Mouse (Mus musculus) ovary, postnatal 14 days (tissue): Measurements from ENCODE around the gene Arhgef19.
A peak's percentile ranks its signal among the peaks of the same experiment; 100 is the strongest.

ENCODE experiments used
- DNase-seq: peaks from one replicate; pipeline ENCODE4 v3.0.0; 2022; ENCODE audit warnings: low spot score

Gene Arhgef19

DNA sequence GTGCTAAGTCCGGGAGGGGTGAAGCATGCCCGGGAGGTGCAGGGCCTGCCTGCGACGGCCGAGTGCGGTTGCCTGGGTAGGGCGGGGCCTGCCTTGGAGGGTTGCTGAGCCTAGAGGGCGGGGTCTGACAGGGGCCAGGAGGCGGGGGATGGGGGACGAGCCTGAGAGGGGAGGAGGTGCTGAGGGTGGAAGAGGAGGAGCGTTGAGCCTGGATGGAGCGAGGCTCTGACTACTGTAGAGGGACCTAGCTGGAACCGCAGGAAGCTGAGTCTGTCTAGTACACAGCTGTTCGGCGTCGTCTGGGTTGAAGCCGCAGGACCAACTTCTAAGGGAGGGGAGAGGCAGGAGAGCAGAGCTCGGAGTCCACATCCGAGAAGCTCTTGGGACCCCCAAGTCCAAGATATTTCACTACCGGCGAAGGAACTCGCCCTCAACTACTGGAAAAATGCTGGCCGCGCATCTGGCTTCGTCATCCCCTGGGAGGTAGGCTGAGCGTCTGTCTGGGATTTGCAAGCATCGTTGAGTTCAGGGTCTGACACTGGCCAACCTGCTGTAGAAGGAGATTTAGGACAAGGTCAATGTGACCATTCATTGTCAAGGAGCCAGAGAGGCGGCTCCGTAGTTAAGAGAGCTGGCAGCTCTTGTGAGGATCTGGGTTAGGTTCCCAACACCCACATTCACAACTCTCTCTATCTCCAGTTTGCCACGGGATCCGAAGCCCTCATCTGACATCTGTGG lies at the start of gene Arhgef19:
Gene Arhgef19, plus strand, starts transcription at position 112 of the 738 bp plus-strand sequence.
- DNase-seq = peak; percentile 79

GRCm38 (mm10) chr4:141191294-141191693 lies 48.0 kb upstream of the Arhgef19 start:
- DNase-seq = no peak

DNA sequence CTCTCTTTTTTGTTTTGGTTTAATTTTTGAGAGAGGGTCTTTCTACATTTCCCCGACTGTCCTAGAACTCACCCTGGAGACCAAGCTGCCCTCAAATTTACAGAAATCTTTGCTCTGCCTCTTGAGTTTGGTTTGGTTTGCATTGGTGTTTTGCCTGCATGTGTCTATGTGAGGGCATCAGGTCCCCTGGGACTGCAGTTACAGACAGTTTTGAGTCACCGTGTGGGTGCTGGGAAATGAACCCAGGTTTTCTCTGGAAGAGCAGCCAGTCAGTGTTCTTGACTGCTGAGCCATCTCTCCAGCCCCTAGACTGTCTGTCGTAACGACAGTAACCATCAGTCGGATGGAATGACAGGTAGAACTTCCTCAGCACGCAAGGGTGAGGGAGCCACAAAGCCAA lies 44.7 kb upstream of the Arhgef19 start:
- DNase-seq = no peak

DNA sequence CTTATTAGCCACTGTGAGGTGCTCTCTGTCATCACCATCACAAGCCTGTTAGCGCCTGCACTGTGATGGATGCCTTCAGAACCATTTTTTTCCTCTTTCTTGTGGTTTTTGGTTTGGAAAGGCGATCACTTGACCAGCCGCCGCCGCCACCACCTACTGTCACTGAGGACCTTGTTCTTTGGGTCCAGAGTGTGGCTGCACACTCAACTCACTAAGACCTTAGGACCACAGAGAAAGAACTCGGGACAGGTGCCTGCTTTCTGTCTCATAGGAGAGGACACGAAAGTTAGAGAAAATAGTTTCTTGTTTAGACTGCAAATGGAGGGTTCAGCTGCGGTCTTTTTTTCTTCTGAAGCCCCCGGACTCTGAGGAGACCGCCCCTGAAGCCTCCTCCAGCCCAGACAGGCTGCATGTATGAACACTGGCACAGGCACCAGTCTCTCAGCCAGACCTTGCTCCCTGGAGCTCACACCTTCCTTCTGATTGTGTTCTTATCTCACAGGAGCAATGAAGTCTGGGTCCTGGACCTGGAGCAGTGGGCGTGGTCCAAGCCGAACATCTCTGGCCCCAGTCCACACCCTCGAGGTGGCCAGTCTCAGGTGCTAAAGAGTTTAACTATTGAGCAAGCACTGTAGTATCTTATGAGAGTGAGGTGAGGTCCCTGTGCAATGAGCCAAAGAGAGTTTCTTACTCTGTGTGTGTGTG lies 42.2 kb upstream of the Arhgef19 start:
- no peak for DNase-seq

DNA sequence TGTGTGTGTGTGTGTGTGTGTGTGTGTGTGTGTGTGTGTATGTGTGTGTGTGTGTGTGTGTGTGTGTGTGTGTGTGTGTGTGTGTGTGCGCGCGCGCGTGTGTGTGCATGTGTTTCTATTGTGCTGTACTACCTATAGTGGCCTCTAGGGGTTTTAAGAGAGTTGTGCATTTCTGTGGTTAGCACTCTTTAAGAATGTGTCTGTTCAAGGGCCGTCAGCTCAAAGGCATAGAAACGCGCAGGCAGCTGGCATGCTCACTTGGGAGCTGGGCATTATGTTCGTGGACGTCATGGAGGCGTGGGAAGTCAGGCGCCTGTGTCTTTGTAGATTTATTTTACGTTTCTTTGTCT lies 41.6 kb upstream of the Arhgef19 start:
- no peak for DNase-seq

DNA sequence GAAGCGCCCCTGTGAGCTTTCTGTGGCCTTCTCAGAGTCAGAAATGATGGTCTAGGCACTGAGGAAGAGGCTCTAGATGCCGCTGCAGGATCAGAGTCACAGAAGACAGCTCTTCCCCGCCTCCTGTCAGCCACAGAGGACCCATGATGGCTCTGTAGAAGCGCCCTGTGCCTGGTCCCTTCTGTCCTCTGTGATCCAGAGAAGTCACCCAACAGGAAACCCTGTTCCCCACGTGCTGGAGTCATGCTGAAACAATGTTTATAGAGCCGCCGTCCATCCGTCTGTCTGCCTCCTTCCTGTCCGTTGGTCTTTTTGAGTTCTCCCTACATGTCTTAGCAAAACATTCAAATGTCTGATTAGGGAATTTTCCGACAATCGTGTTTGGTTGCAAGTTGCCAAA lies 38.4 kb upstream of the Arhgef19 start:
- DNase-seq = no peak

GRCm38 (mm10) chr4:141202192-141202591 lies 37.1 kb upstream of the Arhgef19 start:
- no peak for DNase-seq

DNA sequence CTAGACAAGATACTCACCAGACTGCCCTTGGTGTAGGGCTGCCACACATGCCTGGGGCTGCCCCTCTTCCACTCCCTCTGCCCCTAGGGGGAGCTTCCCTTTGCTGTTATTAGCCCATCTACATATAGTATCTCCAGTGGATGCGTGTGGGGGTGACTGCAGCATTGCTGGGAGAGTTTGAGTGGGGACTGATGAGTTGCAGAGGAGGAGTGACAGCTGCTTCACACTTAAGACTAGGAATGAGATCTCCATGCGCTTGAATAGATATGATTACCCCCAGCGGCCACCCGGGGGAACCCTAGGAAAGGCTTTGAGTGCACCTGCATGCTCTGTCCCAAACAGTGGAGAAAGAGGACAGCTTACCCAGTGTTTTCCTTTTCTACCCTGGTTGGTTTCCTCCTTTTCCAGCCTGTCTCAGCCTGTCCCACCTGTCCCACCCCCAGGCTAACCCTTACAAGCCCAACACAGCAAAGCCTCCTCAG lies 34.7 kb upstream of the Arhgef19 start:
- no peak for DNase-seq

DNA sequence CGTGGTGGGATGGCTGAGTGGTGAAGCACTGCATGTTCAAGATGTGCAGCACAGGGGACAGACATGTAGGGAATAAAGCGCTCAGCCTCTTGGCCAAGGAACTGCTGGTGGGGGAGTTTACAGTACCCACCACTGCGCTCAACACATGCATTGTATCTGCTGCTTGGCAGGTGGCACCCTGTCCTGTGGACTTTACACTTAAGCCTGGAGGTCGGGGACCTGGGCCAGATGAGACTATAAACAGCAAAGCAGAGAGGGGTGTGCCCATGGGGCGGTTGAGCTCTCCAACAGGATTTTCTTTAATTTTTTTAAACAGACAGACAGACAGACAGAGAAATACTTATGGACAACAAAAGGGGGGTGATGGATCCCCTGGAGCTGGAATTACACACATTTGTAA lies 32.2 kb upstream of the Arhgef19 start:
- DNase-seq = no peak

DNA sequence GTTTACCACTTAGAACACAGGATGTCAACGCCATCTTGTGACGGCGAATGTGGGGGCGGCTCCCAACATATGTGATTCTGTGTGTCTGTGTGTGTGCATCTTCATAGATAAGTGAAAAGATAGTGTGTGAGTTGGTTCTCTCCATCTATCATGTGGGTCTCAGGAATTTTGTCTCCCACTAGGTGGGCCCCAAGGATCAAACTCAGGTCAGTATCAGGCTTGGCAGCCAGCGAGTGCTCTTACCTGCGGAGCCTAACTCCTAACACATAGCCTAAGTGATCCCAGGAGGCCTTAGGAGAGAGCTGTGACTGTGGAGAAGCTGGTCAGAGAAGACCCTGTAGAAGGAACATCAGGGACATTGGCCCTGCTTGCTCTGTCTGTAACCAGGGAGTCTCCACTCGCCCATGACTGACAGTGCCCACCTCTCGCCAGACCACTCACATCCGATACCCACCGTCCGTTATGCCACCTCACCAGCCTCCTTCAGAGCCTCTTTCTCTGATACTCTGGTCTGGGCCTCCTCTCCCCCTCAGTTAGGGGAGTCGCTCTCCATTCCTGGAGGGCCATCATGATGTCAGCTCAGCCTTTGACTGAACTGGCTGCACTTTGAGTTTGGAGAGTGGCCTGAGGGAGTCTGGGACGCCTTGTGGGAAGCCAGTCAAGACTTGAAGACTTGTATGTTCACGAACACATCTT lies 28.6 kb upstream of the Arhgef19 start:
- DNase-seq = no peak

DNA sequence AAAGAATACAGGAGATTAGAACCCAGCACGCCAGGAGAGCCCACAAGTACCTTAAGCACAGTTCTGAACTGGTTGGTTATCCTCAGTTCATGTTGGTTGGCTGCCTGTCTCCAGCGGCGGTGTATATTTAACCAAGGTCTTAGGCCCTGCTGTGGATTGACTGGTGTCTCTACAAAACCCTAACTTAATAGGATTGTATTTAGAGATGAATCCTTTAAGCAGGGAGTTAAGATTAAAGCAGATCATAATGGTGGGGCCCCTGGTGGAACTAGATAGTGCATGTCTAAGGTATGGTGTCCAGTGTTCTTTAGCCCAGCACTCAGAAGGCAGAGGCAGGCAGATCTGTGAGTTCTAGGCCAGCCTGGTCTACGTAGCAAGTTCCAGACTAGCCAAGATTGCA lies 27.7 kb upstream of the Arhgef19 start:
- no peak for DNase-seq

DNA sequence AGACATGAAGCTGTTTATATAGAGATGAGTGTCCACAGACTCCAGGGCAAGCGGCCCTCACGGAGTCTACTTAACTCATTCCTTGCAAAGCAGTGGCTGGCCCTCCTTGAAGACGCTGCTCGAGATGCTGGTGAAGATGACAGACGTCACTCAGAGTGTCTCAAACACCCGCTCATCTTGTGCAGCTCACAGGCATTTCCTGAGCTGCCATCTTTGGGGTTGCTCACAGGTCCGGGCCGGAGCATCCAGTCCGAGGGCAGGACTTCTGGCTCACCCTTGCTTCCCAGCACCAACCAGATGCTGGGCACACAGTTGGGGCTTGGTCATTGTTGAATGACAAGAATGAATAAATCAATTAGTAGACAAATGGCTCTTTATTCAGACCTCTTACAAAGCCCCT lies 26.4 kb upstream of the Arhgef19 start:
- no peak for DNase-seq

DNA sequence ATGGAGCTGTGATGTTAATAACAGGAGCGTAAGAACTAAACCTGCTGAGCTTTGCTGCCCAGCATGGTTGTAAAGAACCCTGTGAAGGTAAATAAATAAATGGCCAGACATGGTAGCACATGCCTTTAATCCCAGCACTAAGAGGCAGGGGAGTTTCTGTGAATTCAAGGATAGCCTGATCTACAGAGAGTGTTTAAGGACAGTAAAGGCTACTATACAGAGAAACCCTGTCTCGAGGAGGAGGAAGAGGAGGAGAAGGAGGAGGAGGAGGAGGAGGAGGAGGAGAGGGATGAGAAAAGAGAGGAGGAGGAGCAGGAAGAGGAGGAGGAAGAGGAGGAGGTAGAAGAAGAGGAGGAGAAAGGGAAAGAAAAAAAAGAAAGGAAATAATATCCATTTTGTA lies 26.0 kb upstream of the Arhgef19 start:
- no peak for DNase-seq

- DNase-seq = peak; percentile 96
Measured at GRCm38 (mm10) chr4:141213770-141214336, 25.4 kb upstream of the Arhgef19 start, which contains the start of gene Rsg1. Rsg1 (plus strand) TSS chr4:141213956.

- DNase-seq = no peak
Measured at GRCm38 (mm10) chr4:141214337-141214851, 24.9 kb upstream of the Arhgef19 start.

GRCm38 (mm10) chr4:141219583-141220213 lies 19.6 kb upstream of the Arhgef19 start:
- no peak for DNase-seq

DNA sequence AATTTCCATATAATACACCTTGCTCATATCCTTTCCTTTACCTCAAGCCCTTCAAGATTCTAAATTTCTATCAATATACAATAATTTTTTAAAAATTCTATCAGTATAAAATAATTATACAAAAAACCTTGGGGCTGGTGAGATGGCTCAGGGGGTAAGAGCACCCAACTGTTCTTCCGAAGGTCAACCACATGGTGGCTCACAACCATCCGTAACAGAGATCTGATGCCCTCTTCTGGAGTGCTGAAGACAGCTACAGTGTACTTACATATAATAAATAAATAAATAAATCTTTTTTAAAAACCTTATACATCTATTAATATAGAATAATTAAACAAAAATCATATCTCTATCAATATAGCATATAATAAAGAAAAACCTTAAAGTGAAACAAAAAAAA lies 17.5 kb upstream of the Arhgef19 start:
- no peak for DNase-seq

GRCm38 (mm10) chr4:141222752-141223151 lies 16.5 kb upstream of the Arhgef19 start:
- no peak for DNase-seq

DNA sequence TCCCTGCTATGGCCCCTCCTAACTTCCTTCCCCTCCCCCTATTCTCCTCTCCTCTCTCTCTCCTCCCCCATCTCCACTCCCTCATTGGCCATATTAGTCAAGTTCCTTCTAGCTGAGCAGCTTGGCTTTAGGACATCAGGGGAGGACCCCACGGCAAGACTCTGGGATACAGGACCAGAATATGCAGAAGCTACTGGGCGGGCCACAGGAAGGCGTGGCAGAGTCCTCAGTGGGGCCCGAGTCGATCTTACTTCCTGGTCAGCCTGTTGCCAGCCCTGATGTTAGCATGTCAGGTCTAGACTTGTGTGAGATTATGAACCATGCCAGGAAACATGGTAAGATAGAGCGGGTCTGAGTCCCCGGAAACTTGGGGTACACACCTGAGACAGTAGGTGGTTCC lies 10.6 kb upstream of the Arhgef19 start:
- DNase-seq = no peak

GRCm38 (mm10) chr4:141233196-141233595 lies 6.1 kb upstream of the Arhgef19 start:
- no peak for DNase-seq

DNA sequence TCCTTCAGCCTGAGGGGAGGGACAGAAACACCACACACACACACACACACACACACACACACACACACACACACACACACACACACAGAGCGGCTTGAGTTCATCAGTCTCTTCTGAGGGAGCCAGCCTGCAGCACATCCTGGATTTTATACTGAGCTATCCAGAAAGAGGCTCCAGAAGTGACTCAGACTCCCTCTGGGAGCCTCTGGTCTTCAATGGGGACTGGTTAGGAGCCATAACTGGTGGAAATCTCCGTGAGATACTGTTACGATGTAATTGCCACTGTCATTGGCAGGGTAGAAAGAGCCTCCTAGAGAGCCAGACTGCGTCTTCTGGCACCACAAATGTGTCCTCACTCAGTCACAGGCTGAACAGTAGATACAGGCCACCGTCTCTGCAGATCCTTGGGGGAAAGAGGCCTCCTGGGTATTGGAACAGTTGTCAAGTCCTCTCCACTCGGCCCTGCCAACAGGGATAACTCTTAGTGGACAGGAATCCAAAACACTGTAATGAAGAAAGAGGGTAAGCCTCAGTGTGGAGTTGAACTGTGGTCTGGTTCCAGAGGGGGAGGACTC lies 3.7 kb upstream of the Arhgef19 start:
- DNase-seq = no peak

DNA sequence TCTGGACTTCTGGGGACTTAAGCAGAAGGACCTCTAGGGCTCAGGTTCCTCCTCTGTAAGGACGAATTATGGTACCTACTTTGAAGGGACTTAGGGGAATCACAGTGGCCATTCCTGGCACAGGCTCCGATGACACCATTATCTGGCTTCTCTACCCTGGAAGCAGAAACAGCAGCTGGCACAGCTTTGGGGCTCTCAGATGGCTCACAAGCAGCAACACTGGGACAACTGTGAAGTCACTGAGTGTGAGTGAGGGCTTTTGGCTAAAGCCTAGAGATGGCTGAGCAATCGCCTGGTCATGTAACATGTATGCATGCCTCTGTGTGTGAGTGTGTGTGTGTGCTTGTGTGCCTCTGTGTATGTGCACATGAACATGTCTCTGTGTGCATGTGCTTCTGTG lies 2.4 kb upstream of the Arhgef19 start:
- DNase-seq = no peak
